Mouse (Mus musculus) embryonic fibroblast, embryonic 13.5 days (primary cell): ENCODE data around the gene Cuta.

Experiments
- CTCF ChIP-seq: IDR thresholded peaks from 2 replicates; pipeline ENCODE4 v1.5.1; 2011; ENCODE audit warnings: mild to moderate bottlenecking, control low read depth, low read length, moderate library complexity, borderline replicate concordance; ENCODE audit not compliant: insufficient read depth
- POLR2A ChIP-seq: IDR thresholded peaks from 2 replicates; pipeline ENCODE4 v1.6.1; 2011; ENCODE audit warnings: low read depth, mild to moderate bottlenecking, control low read depth, low read length, moderate library complexity

DNA sequence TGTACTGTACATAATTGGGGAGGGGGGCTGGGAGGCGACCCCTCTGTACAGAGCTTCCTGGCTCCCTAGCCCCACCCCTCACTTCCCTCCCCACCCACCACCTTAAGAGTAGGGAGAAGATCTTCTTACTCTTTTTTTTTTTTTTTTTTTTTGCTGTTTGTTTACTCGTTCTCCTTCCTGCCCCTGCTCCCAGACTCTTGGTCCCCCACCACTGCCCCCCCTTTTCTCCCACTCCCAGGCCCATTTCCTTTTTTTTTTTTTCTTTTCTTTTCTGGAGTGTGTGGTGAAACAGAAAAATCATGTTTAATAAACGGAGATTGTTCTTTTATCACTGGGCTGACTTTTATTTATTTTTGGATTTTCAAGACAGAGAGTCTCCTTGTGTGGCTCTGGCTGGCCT lies 32.7 kb upstream of the Cuta start:
- TF ChIP-seq CTCF (no peak), POLR2A (no peak)
